Mouse (Mus musculus): ENCODE data around the gene Mthfsl. TPM values are rescaled to one million over a fixed set of nuclear protein-coding genes. Genes with fewer than 3 reads are reported as not detected.
"Not testable (repeated sequence)": the region's sequence is repeated elsewhere in the genome, so short reads cannot be mapped to it uniquely, and the experiment has no call there.

The Mthfsl gene
- 10 to 100 TPM; 30.6 to 38.7 TPM for total RNA-seq (2021)
- long read RNA-seq, experiment 1, transcript Mthfsl-201 (3 exons, 801 nt): major isoform, 26 of 57 reads
- long read RNA-seq, experiment 1, partial matches to known transcripts: 9 of 57 reads
- long read RNA-seq, experiment 1, other reads (novel, unspliced or antisense): 18 of 57 reads
- long read RNA-seq, experiment 2, transcript Mthfsl-201 (3 exons, 801 nt): major isoform, 12 of 22 reads
- long read RNA-seq, experiment 2, partial matches to known transcripts: 0 of 22 reads
- long read RNA-seq, experiment 2, other reads (novel, unspliced or antisense): 9 of 22 reads

- peak; percentile 35 to 55 for DNase-seq
Observed at GRCm38 (mm10) chr9:88719989-88720537, at the start of gene Mthfsl. Mthfsl (minus strand) TSS chr9:88720296.

- DNase-seq: not testable (repeated sequence)
Observed at GRCm38 (mm10) chr9:88769470-88769869, 49.4 kb upstream of the Mthfsl start.

GRCm38 (mm10) chr9:88746687-88747086 lies 26.6 kb upstream of the Mthfsl start:
- DNase-seq: peak; percentile 35 to 46

- not testable (repeated sequence) for DNase-seq
Observed at GRCm38 (mm10) chr9:88746046-88746445, 25.9 kb upstream of the Mthfsl start.

- DNase-seq: not testable (repeated sequence)
Observed at GRCm38 (mm10) chr9:88735289-88735688, 15.2 kb upstream of the Mthfsl start.

- not testable (repeated sequence) for DNase-seq
Observed at GRCm38 (mm10) chr9:88733182-88733581, 13.1 kb upstream of the Mthfsl start.

- not testable (repeated sequence) for DNase-seq
Observed at GRCm38 (mm10) chr9:88732334-88732733, 12.2 kb upstream of the Mthfsl start.

- DNase-seq: not testable (repeated sequence)
Observed at GRCm38 (mm10) chr9:88731728-88732127, 11.6 kb upstream of the Mthfsl start, which contains the start of gene Bcl2a1d. Bcl2a1d (minus strand) TSS chr9:88731914.

- DNase-seq: not testable (repeated sequence)
Observed at GRCm38 (mm10) chr9:88728311-88728710, 8.2 kb upstream of the Mthfsl start.

GRCm38 (mm10) chr9:88721628-88722027 lies 1.5 kb upstream of the Mthfsl start:
- not testable (repeated sequence) for DNase-seq

- peak in 1 of 2 experiments; percentile 7 for DNase-seq
Observed at GRCm38 (mm10) chr9:88719073-88719921, 799 bp downstream of the Mthfsl start.

- DNase-seq: not testable (repeated sequence)
Observed at GRCm38 (mm10) chr9:88718593-88718992, 1.5 kb downstream of the Mthfsl start.

- DNase-seq: peak; percentile 42 to 64
Observed at GRCm38 (mm10) chr9:88718140-88718539, 2.0 kb downstream of the Mthfsl start.

- not testable (repeated sequence) for DNase-seq
Observed at GRCm38 (mm10) chr9:88714515-88714914, 5.6 kb downstream of the Mthfsl start.

GRCm38 (mm10) chr9:88712164-88712749 lies 7.8 kb downstream of the Mthfsl start:
- DNase-seq: not testable (repeated sequence)

- DNase-seq: not testable (repeated sequence)
Observed at GRCm38 (mm10) chr9:88710910-88711438, 9.1 kb downstream of the Mthfsl start.

GRCm38 (mm10) chr9:88710439-88710838 lies 9.7 kb downstream of the Mthfsl start:
- not testable (repeated sequence) for DNase-seq

- DNase-seq: not testable (repeated sequence)
Observed at GRCm38 (mm10) chr9:88709794-88710193, 10.3 kb downstream of the Mthfsl start.

GRCm38 (mm10) chr9:88709304-88709703 lies 10.8 kb downstream of the Mthfsl start:
- DNase-seq: no peak

- DNase-seq: no peak
Observed at GRCm38 (mm10) chr9:88706700-88707099, 13.4 kb downstream of the Mthfsl start.

- not testable (repeated sequence) for DNase-seq
Observed at GRCm38 (mm10) chr9:88705157-88705556, 14.9 kb downstream of the Mthfsl start.

GRCm38 (mm10) chr9:88698746-88699145 lies 21.4 kb downstream of the Mthfsl start:
- not testable (repeated sequence) for DNase-seq

Data from adrenal gland, postnatal 36 days (tissue).